Comparison of ENCODE assay signal across 8 mouse cellular contexts in genomic region chr1:88699401-88699800, GRCm38 (mm10). TPM values are rescaled to one million over a fixed set of nuclear protein-coding genes. Genes with fewer than 3 reads are reported as not detected.
DNase-seq lines count a peak whose midpoint lies in the region; ATAC-seq and TF ChIP-seq lines count a peak whose summit lies in the region.

No protein-coding gene starts in this region.

- no peaks in the 10 kb centered on the region for H3K9me3 ChIP-seq in heart, embryonic 12.5 days (replicated peaks)
- no peaks in the 10 kb centered on the region for H3K9me3 ChIP-seq in midbrain, embryonic 10.5 days (replicated peaks)

- H3K4me3 ChIP-seq in heart, embryonic 12.5 days: peak overlapping the region; percentile 70
- H3K4me3 ChIP-seq in midbrain, embryonic 10.5 days: peak overlapping the region; percentile 96

- WGBS in heart, embryonic 12.5 days: 16% methylated on average over 5 of the region's 5 CpGs
- 11% methylated on average over 5 of the region's 5 CpGs for WGBS in midbrain, embryonic 10.5 days

- peak; percentile 23 for DNase-seq in left cerebral cortex, postnatal 4 days
- no peak for DNase-seq in left cerebral cortex, adult 18-20 months (ENCODE audit: low spot score in 2 of 2)
- peak; percentile 91 for DNase-seq in brain, embryonic 14.5 days (ENCODE audit: low read depth)
- DNase-seq in kidney, postnatal 10 days: peak; percentile 73
- DNase-seq in midbrain, embryonic 10.5 days (ENCODE audit: low spot score): peak; percentile 63
- peak; percentile 72 for DNase-seq in thymus, postnatal 4 days
- no peak for DNase-seq in adipocyte (ENCODE audit: low spot score)

- intact Hi-C loops in left cerebral cortex, postnatal 4 days (cut with DNase I): no loop called here

- TF ChIP-seq CTCF in brain, embryonic 14.5 days (IDR thresholded peaks at IDR 0.05; ENCODE audit: borderline replicate concordance, extremely low read depth, insufficient read depth, insufficient read length): no peak

- H3K4me2 ChIP-seq in heart, embryonic 12.5 days: peak overlapping the region; percentile 85

- peaks cover 9% of the 10 kb centered on the region for H3K36me3 ChIP-seq in heart, embryonic 12.5 days
- H3K36me3 ChIP-seq in midbrain, embryonic 10.5 days: peaks cover 25% of the 10 kb centered on the region

- H3K27me3 ChIP-seq in heart, embryonic 12.5 days (replicated peaks): no peaks in the 10 kb centered on the region
- peaks cover 20% of the 10 kb centered on the region for H3K27me3 ChIP-seq in midbrain, embryonic 10.5 days (ENCODE audit: low read depth, poor library complexity, severe bottlenecking)

- no peak for TF ChIP-seq POLR2A in brain, embryonic 14.5 days (IDR thresholded peaks at IDR 0.05; ENCODE audit: borderline replicate concordance, extremely low read depth, insufficient read depth, insufficient read length, poor library complexity, severe bottlenecking)

- peaks cover 12% of the 10 kb centered on the region for H3K4me1 ChIP-seq in heart, embryonic 12.5 days (replicated peaks)
- H3K4me1 ChIP-seq in midbrain, embryonic 10.5 days: peaks cover 44% of the 10 kb centered on the region

- peak overlapping the region; percentile 41; the same call in 1 of the 2 replicates for H3K9ac ChIP-seq in heart, embryonic 12.5 days

- ATAC-seq in heart, embryonic 12.5 days (ENCODE audit: insufficient number of reproducible peaks, low FRiP score): no peak

- H3K27ac ChIP-seq in heart, embryonic 12.5 days (ENCODE audit: poor library complexity, severe bottlenecking): no peak overlapping the region
- H3K27ac ChIP-seq in midbrain, embryonic 10.5 days (replicated peaks): peak overlapping the region; percentile 98

RNA-seq across cellular contexts. Expression of gene Arl4c, which starts 2.6 kb away (rescaled TPM):
- 10 to 100 TPM; 82.8 to 83.3 TPM for total RNA-seq in left cerebral cortex, postnatal 4 days (2021)
- total RNA-seq in left cerebral cortex, adult 18-20 months (2021): 10 to 100 TPM; 37.8 to 40.1 TPM
- 41.9 and 64.4 TPM in 2 replicates for polyA plus RNA-seq in brain, embryonic 14.5 days (2012; rRNA removed)
- 12.1 and 12.6 TPM in 2 replicates for polyA plus RNA-seq in heart, embryonic 12.5 days (2016; fragmentation: Nextera tagmentation; extraction: Ambion mirVana)
- 18.6 and 22.4 TPM in 2 replicates for polyA plus RNA-seq in midbrain, embryonic 10.5 days (2016; fragmentation: Nextera tagmentation; extraction: Ambion mirVana)

Comparison
In these comparisons a context has a peak if more than half of its experiments do, and no peak if none do; other contexts are left out.
1. DNase-seq: peak in left cerebral cortex, postnatal 4 days (single experiment), brain, embryonic 14.5 days (single experiment), kidney, postnatal 10 days (single experiment), midbrain, embryonic 10.5 days (single experiment) and thymus, postnatal 4 days (single experiment); none in left cerebral cortex, adult 18-20 months (0 of 2) and adipocyte (single experiment).